Mouse (Mus musculus) heart, postnatal 0 days (tissue): ENCODE data around the gene Nt5c. TPM values are rescaled to one million over a fixed set of nuclear protein-coding genes. Genes with fewer than 3 reads are reported as not detected.
A peak's percentile ranks its signal among the peaks of the same experiment; 100 is the strongest.

Experiments
- ATAC-seq: fragments of 200-750 bp; cut with Nextera tagmentation; 2 replicates; pipeline ENCODE4 v1.8.0; 2017; ENCODE audit warnings: low read depth, moderate number of reproducible peaks, moderate library complexity; ENCODE audit not compliant: insufficient read depth
- DNase-seq: peaks from one replicate; pipeline ENCODE4 v3.0.0-alpha.2; 2016; ENCODE audit warnings: low spot score
- H3K27ac ChIP-seq: fragments of 300-500 bp; sonication (generic); 2 replicates; pipeline ENCODE4 v1.5.1; 2014; ENCODE audit warnings: low read depth, mild to moderate bottlenecking
- H3K27me3 ChIP-seq: fragments of 300-500 bp; sonication (generic); 2 replicates; pipeline ENCODE4 v1.6.1; 2014; ENCODE audit warnings: low read length, mixed read lengths; ENCODE audit not compliant: control insufficient read depth, insufficient read depth
- H3K36me3 ChIP-seq: fragments of 300-500 bp; sonication (generic); replicated peaks from 2 replicates; pipeline ENCODE4 v1.6.1; 2014; ENCODE audit warnings: low read length, mixed read lengths; ENCODE audit not compliant: control insufficient read depth, insufficient read depth
- H3K4me1 ChIP-seq: fragments of 300-500 bp; sonication (generic); 2 replicates; pipeline ENCODE4 v1.6.1; 2014; ENCODE audit warnings: antibody characterized with exemption; ENCODE audit not compliant: control insufficient read depth, insufficient read depth
- H3K4me2 ChIP-seq: fragments of 300-500 bp; sonication (generic); 2 replicates; pipeline ENCODE4 v1.6.1; 2014; ENCODE audit warnings: low read depth, mild to moderate bottlenecking, low read length, moderate library complexity
- H3K4me3 ChIP-seq: fragments of 300-500 bp; sonication (generic); 2 replicates; pipeline ENCODE4 v1.5.1; 2014; ENCODE audit warnings: low read depth, low read length
- H3K9ac ChIP-seq: fragments of 300-500 bp; sonication (generic); replicated peaks from 2 replicates; pipeline ENCODE4 v1.6.1; 2014; ENCODE audit warnings: low read depth, low read length, mixed read lengths
- H3K9me3 ChIP-seq: fragments of 300-500 bp; sonication (generic); replicated peaks from 2 replicates; pipeline ENCODE4 v1.6.1; 2016; ENCODE audit warnings: low read length; ENCODE audit not compliant: control insufficient read depth
- CTCF ChIP-seq: IDR thresholded peaks from 2 replicates; pipeline ENCODE4 v1.5.1; 2016; ENCODE audit warnings: antibody characterized with exemption, control low read depth, low read depth
- EP300 ChIP-seq: IDR thresholded peaks from 2 replicates; pipeline ENCODE4 v1.6.1; 2016; ENCODE audit warnings: antibody characterized with exemption, low read depth
- WGBS: fragments of 180-500 bp; shearing (Covaris S2); extraction: QIAGEN DNeasy Blood & Tissue Kit; methylation state at CpG from one replicate; pipeline ENCODE4 v1.1.7; 2014; 5-methylcytosine and 5-hydroxymethylcytosine counted together
- polyA plus RNA-seq: library from polyadenylated mRNA; unstranded; fragments of >200 nt; fragmentation: Nextera tagmentation; extraction: Ambion mirVana; gene quantifications from 2 replicates; pipeline ENCODE4 v1.2.1, GENCODE M21; 2015
- total RNA-seq: library from RNA; depleted of rRNA; stranded (reverse); fragments of >200 nt; gene quantifications from 2 replicates; pipeline ENCODE4 v1.2.3, GENCODE M21; 2014; ENCODE audit warnings: low replicate concordance

The Nt5c gene
- total and polyA plus RNA-seq, 2 experiments from 2014 or later: 24.5 to 53.7 TPM

- peak overlapping the region; percentile 88 for H3K27ac ChIP-seq
- WGBS: under 1% methylated on average over 56 of the region's 57 CpGs
- no peaks in the 10 kb centered on the region for H3K36me3 ChIP-seq
- ATAC-seq (peak; percentile 44), DNase-seq (peak; percentile 36)
- no peaks in the 10 kb centered on the region for H3K9me3 ChIP-seq
- peak overlapping the region; percentile 93 for H3K9ac ChIP-seq
- H3K4me2 ChIP-seq: peak overlapping the region; percentile 86
- peak; percentile 6; the same call in 1 of the 2 replicates for TF ChIP-seq EP300
- TF ChIP-seq CTCF: no peak
- H3K4me1 ChIP-seq: peaks cover 24% of the 10 kb centered on the region
- peak overlapping the region; percentile 90 for H3K4me3 ChIP-seq
- H3K27me3 ChIP-seq: no peaks in the 10 kb centered on the region
These were observed 21.9 kb upstream of the Nt5c start for GRCm38 (mm10) chr11:115513271-115514237.

GRCm38 (mm10) chr11:115512407-115513183 lies 20.9 kb upstream of the Nt5c start:
- ATAC-seq: no peak; the same call in 1 of the 2 replicates
- peak overlapping the region; percentile 86 for H3K4me2 ChIP-seq
- no peaks in the 10 kb centered on the region for H3K36me3 ChIP-seq
- no peaks in the 10 kb centered on the region for H3K27me3 ChIP-seq
- peak overlapping the region; percentile 93 for H3K9ac ChIP-seq
- no peaks in the 10 kb centered on the region for H3K9me3 ChIP-seq
- TF ChIP-seq EP300 (no peak), CTCF (no peak)
- peak overlapping the region; percentile 90 for H3K4me3 ChIP-seq
- peak; percentile 67 for DNase-seq
- WGBS: 27% methylated on average over 8 of the region's 8 CpGs
- peak overlapping the region; percentile 88 for H3K27ac ChIP-seq
- peaks cover 27% of the 10 kb centered on the region for H3K4me1 ChIP-seq

GRCm38 (mm10) chr11:115512004-115512403 lies 20.3 kb upstream of the Nt5c start:
- no peaks in the 10 kb centered on the region for H3K9me3 ChIP-seq
- H3K4me2 ChIP-seq: peak overlapping the region; percentile 86
- H3K27ac ChIP-seq: peak overlapping the region; percentile 88
- DNase-seq: no peak
- peak overlapping the region; percentile 90 for H3K4me3 ChIP-seq
- WGBS: 45% methylated on average over 3 of the region's 3 CpGs
- TF ChIP-seq EP300 (no peak), CTCF (no peak)
- H3K27me3 ChIP-seq: no peaks in the 10 kb centered on the region
- H3K4me1 ChIP-seq: peaks cover 27% of the 10 kb centered on the region
- ATAC-seq: no peak
- H3K36me3 ChIP-seq: no peaks in the 10 kb centered on the region
- peak overlapping the region; percentile 93 for H3K9ac ChIP-seq

- H3K9me3 ChIP-seq: no peaks in the 10 kb centered on the region
- no peak for TF ChIP-seq EP300
- TF ChIP-seq CTCF: no peak
- H3K9ac ChIP-seq: 0 out of 2 replicates have a peak overlapping the region, but pooled peaks have one; percentile 13
- 52% methylated on average over 2 of the region's 2 CpGs for WGBS
- no peaks in the 10 kb centered on the region for H3K27me3 ChIP-seq
- peaks cover 34% of the 10 kb centered on the region for H3K4me1 ChIP-seq
- peak overlapping the region; percentile 88; the same call in 1 of the 2 replicates for H3K27ac ChIP-seq
- no peak for DNase-seq
- no peaks in the 10 kb centered on the region for H3K36me3 ChIP-seq
- H3K4me2 ChIP-seq: peak overlapping the region; percentile 86
- H3K4me3 ChIP-seq: peak overlapping the region; percentile 90; the same call in 1 of the 2 replicates
- ATAC-seq: no peak
These were observed 19.5 kb upstream of the Nt5c start for GRCm38 (mm10) chr11:115511121-115511520.

- no peak for ATAC-seq
- no peak overlapping the region for H3K4me3 ChIP-seq
These were observed 18.8 kb upstream of the Nt5c start for GRCm38 (mm10) chr11:115510507-115510888.

More at GRCm38 (mm10) chr11:115510507-115510888, 18.8 kb upstream of the Nt5c start:
- Histone ChIP-seq H3K9me3 (no peaks in the 10 kb centered on the region), H3K36me3 (no peaks in the 10 kb centered on the region), H3K27ac (peak overlapping the region; percentile 77), H3K9ac (0 out of 2 replicates have a peak overlapping the region, but pooled peaks have one; percentile 13), H3K4me1 (peaks cover 38% of the 10 kb centered on the region), H3K27me3 (no peaks in the 10 kb centered on the region), H3K4me2 (peak overlapping the region; percentile 86)
- TF ChIP-seq CTCF (no peak), EP300 (no peak)
- no peak for DNase-seq
- WGBS: 25% methylated on average over 5 of the region's 5 CpGs
